Mouse (Mus musculus): Measurements from ENCODE around the gene Tmem135. TPM values are rescaled to one million over a fixed set of nuclear protein-coding genes. Genes with fewer than 3 reads are reported as not detected.

Tmem135 gene
- total RNA-seq, 1 experiment from 2014 or later, result 50.7 TPM

Other genes starting within 250 kb of the Tmem135 start
- gene Fzd4, start 133 bp upstream of the Tmem135 start, total RNA-seq (2017), result 3.5 to 8.9 TPM (median 3.5 TPM) in 3 replicates
- not detected in 3 replicates for gene Prss23, start 123.0 kb upstream of the Tmem135 start, total RNA-seq (2017)
- gene Me3, start 228.2 kb upstream of the Tmem135 start, total RNA-seq (2017), result not detected in 3 replicates

Measured in monocyte, adult 5-6 weeks (primary cell).